Mouse (Mus musculus): ENCODE measurements at regions not wholly inside any gene's neighbourhood (a gene's known extent, or its start where the extent isn't known, plus 50 kb on each side); places are given as distances from the start of the nearest gene placed in this dataset.

DNA sequence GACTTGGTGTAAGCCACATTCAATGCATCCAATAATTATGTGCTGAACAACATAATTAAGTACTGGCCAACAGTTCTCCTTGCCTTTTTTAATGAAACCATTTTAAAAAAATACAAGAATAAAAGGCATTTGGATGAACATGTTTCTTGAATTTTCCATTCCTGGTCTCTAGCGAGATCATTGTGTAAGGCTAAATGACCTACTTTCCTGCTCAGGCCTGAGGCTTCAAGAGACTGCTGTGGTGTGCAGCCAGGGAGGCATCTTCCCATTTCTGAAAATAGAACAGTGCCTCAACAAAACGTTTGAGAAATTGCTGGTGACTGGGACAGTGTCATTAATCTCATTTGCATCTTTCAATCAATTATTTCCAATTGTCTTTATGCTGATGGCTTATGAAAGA lies 124.5 kb downstream of the Dll1 start:
- no peak for TF ChIP-seq POLR2A (IDR thresholded peaks at IDR 0.05; ENCODE audit: insufficient read depth, low read length)
- no peak for TF ChIP-seq CTCF (IDR thresholded peaks at IDR 0.05; ENCODE audit: low read depth, low read length)
